Mouse (Mus musculus) gastrocnemius, postnatal 25 days (tissue): ENCODE measurements around the gene Zmiz2. TPM values are rescaled to one million over a fixed set of nuclear protein-coding genes. Genes with fewer than 3 reads are reported as not detected.
A peak's percentile ranks its signal among the peaks of the same experiment; 100 is the strongest.
"Not testable (repeated sequence)": the region's sequence is repeated elsewhere in the genome, so short reads cannot be mapped to it uniquely, and the experiment has no call there.

Experiments
- DNase-seq: peaks from one replicate; pipeline ENCODE4 v3.0.0; 2022
- microRNA-seq, 2 experiments: library from miRNA; unstranded; fragments of <30 nt; microRNA quantifications; one replicate each; pipeline ENCODE4 v1.2.0; 2021; ENCODE audit warnings: borderline replicate concordance in 2 of 2
- total RNA-seq, 2 experiments: library from RNA; stranded (reverse); gene quantifications; 1 replicate in 1 of 2; 2 replicates in 1 of 2; pipeline ENCODE4 v1.2.3; 2021

Gene Zmiz2
- total RNA-seq, 2 experiments from 2014 or later: 37.4 to 43.0 TPM

- no peak for DNase-seq
Measured at GRCm38 (mm10) chr11:6420283-6420703, 31.4 kb downstream of the Zmiz2 start.

- DNase-seq: no peak
Measured at GRCm38 (mm10) chr11:6420722-6421350, 32.0 kb downstream of the Zmiz2 start.

GRCm38 (mm10) chr11:6430186-6430585 is 41.3 kb downstream of the Zmiz2 start:
- DNase-seq: peak; percentile 2

GRCm38 (mm10) chr11:6436442-6436841 is 47.6 kb downstream of the Zmiz2 start:
- peak; percentile 20 for DNase-seq

- no peak for DNase-seq
Measured at GRCm38 (mm10) chr11:6437667-6438066, 48.8 kb downstream of the Zmiz2 start.

- no peak for DNase-seq
Measured at GRCm38 (mm10) chr11:6440171-6440570, 51.3 kb downstream of the Zmiz2 start.

- no peak for DNase-seq
Measured at GRCm38 (mm10) chr11:6442566-6442965, 53.7 kb downstream of the Zmiz2 start.

GRCm38 (mm10) chr11:6443102-6443501 is 54.2 kb downstream of the Zmiz2 start:
- DNase-seq: no peak

GRCm38 (mm10) chr11:6443727-6444076 is 54.8 kb downstream of the Zmiz2 start:
- DNase-seq: no peak

- DNase-seq: peak; percentile 99
Measured at GRCm38 (mm10) chr11:6444077-6444853, 55.4 kb downstream of the Zmiz2 start, which contains the start of gene H2afv. Gene H2afv, minus strand, starts transcription at chr11:6444443.

- DNase-seq: no peak
Measured at GRCm38 (mm10) chr11:6445441-6445840, 56.6 kb downstream of the Zmiz2 start.

- no peak for DNase-seq
Measured at GRCm38 (mm10) chr11:6445951-6446350, 57.1 kb downstream of the Zmiz2 start.

GRCm38 (mm10) chr11:6447493-6447892 is 58.6 kb downstream of the Zmiz2 start:
- no peak for DNase-seq

- DNase-seq: not testable (repeated sequence)
Measured at GRCm38 (mm10) chr11:6448155-6448554, 59.3 kb downstream of the Zmiz2 start.

Small RNA genes lying within 50 kb of the gene (microRNA-seq; reads per million reads assigned to microRNA genes)
- gene Mir7651: 0 reads per million in 2 experiments

Other genes with a start within 250 kb of the Zmiz2 start
- gene A730071L15Rik, start 189.0 kb upstream of the Zmiz2 start, total RNA-seq: under 1 TPM; 0.16 to 0.23 TPM
- gene Nudcd3, start 188.7 kb upstream of the Zmiz2 start, total RNA-seq: 10 to 100 TPM; 57.6 to 60.3 TPM
- under 1 TPM; 0.19 to 0.33 TPM for gene Npc1l1, start 158.9 kb upstream of the Zmiz2 start, total RNA-seq
- 10 to 100 TPM; 27.1 to 35.2 TPM for gene Ddx56, start 121.3 kb upstream of the Zmiz2 start, total RNA-seq
- 10 to 100 TPM; 54.1 to 57.4 TPM for gene Tmed4, start 114.2 kb upstream of the Zmiz2 start, total RNA-seq
- gene Ogdh, start 97.4 kb upstream of the Zmiz2 start, total RNA-seq: 100 to 1,000 TPM; 664 to 688 TPM
- gene Ppia, start 26.4 kb downstream of the Zmiz2 start, total RNA-seq: 100 to 1,000 TPM; 197 to 277 TPM
- 10 to 100 TPM; 44.6 TPM for gene H2afv, start 55.4 kb downstream of the Zmiz2 start, total RNA-seq
- gene Purb, start 86.8 kb downstream of the Zmiz2 start, total RNA-seq: 10 to 100 TPM; 21.8 to 21.9 TPM
- 1 to 10 TPM in 1 of 2 experiments, under 1 TPM in 1; 0.56 to 1.0 TPM for gene Myo1g, start 131.9 kb downstream of the Zmiz2 start, total RNA-seq
- gene Ccm2, start 157.8 kb downstream of the Zmiz2 start, total RNA-seq: 10 to 100 TPM; 20.1 to 20.8 TPM
- under 1 TPM; 0.32 to 0.41 TPM for gene Nacad, start 217.0 kb downstream of the Zmiz2 start, total RNA-seq
- 10 to 100 TPM; 67.6 to 72.3 TPM for gene Tbrg4, start 237.0 kb downstream of the Zmiz2 start, total RNA-seq
- gene Wap, start 249.6 kb downstream of the Zmiz2 start, total RNA-seq: not detected